Mouse (Mus musculus) heart, embryonic 11.5 days (tissue): ENCODE measurements at regions not wholly inside any gene's neighbourhood (a gene's known extent, or its start where the extent isn't known, plus 50 kb on each side); places are given as distances from the start of the nearest gene placed in this dataset.

Source experiments
- ATAC-seq: fragments of 200-750 bp; cut with Nextera tagmentation; replicated peaks from 2 replicates; pipeline ENCODE4 v1.8.0; 2017; ENCODE audit warnings: moderate library complexity; ENCODE audit not compliant: insufficient number of reproducible peaks, low FRiP score, low TSS enrichment
- H3K27ac ChIP-seq: fragments of 300-500 bp; sonication (generic); 2 replicates; pipeline ENCODE4 v1.5.1; 2014; ENCODE audit warnings: mild to moderate bottlenecking, low read depth, low read length
- H3K27me3 ChIP-seq: fragments of 300-500 bp; sonication (generic); 2 replicates; pipeline ENCODE4 v1.6.1; 2014; ENCODE audit warnings: mild to moderate bottlenecking, low read length, mixed read lengths; ENCODE audit not compliant: control insufficient read depth, insufficient read depth
- H3K36me3 ChIP-seq: fragments of 300-500 bp; sonication (generic); 2 replicates; pipeline ENCODE4 v1.6.1; 2014; ENCODE audit warnings: mild to moderate bottlenecking, low read length, moderate library complexity, mixed read lengths; ENCODE audit not compliant: control insufficient read depth, insufficient read depth
- H3K4me1 ChIP-seq: fragments of 300-500 bp; sonication (generic); 2 replicates; pipeline ENCODE4 v1.6.1; 2014; ENCODE audit warnings: low read length; ENCODE audit not compliant: control insufficient read depth, insufficient read depth
- H3K4me2 ChIP-seq: fragments of 300-500 bp; sonication (generic); 2 replicates; pipeline ENCODE4 v1.6.1; 2014; ENCODE audit warnings: mild to moderate bottlenecking, moderate library complexity
- H3K4me3 ChIP-seq: fragments of 300-500 bp; sonication (generic); 2 replicates; pipeline ENCODE4 v1.5.1; 2014; ENCODE audit warnings: low read depth, low read length
- H3K9ac ChIP-seq: fragments of 300-500 bp; sonication (generic); 2 replicates; pipeline ENCODE4 v1.6.1; 2014; ENCODE audit warnings: mild to moderate bottlenecking, low read depth, low read length, moderate library complexity
- H3K9me3 ChIP-seq: fragments of 300-500 bp; sonication (generic); replicated peaks from 2 replicates; pipeline ENCODE4 v1.6.1; 2016; ENCODE audit warnings: low read length; ENCODE audit not compliant: control insufficient read depth
- WGBS: fragments of 180-500 bp; shearing (Covaris S2); extraction: QIAGEN DNeasy Blood & Tissue Kit; methylation state at CpG from one replicate; pipeline ENCODE4 v1.1.7; 2014; ENCODE audit not compliant: insufficient replicate concordance; 5-methylcytosine and 5-hydroxymethylcytosine counted together

DNA sequence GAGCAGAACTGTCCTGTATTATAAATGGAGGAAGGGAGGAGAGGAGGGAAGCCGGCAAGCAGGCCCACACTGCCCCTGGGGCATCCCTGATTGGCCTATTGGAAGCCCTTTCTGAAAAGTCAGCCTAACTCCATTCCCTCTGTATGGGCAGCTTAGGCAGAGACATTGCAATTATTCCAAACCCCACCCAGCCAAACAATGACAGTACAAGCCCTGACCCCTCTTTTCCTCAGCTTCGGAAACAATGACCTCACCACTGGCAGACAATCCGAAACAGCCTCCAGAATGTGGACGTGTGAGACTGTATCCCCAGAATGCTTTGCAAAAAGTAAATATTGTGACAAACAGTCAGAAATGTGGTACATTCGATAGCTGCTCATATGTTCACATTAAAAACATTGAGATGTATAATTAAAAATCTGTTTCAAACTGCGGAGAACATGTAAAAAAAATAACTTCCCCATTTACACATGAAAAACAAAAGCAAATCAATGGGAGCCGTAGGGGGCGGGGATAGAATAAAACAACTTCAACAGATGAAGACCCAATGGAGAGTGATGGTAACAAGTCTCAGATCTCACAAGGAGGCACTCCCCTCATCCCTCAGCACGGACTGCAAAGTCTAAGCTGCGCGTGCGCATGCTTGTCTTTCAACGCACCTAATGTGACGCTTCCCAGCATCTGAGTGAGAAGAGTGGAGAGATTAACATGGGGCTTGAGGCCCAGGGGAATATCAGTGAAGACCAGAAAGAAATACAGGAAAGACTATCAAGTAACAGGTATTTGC, 134.9 kb upstream of the Top1 start:
- Histone ChIP-seq H3K9me3 (no peaks in the 10 kb centered on the region), H3K36me3 (no peaks in the 10 kb centered on the region), H3K27me3 (peaks cover 7% of the 10 kb centered on the region), H3K4me1 (0 out of 2 replicates have a peak, but pooled peaks cover 4% of the 10 kb centered on the region), H3K4me3 (no peak overlapping the region), H3K9ac (no peak overlapping the region), H3K27ac (no peak overlapping the region), H3K4me2 (no peak overlapping the region)
- peak; percentile 50; the same call in 1 of the 2 replicates for ATAC-seq
- 36% methylated on average over 14 of the region's 14 CpGs for WGBS

- no peaks in the 10 kb centered on the region for H3K36me3 ChIP-seq
- H3K9me3 ChIP-seq = no peaks in the 10 kb centered on the region
- no peak overlapping the region for H3K9ac ChIP-seq
- peaks cover 13% of the 10 kb centered on the region for H3K27me3 ChIP-seq
- 38% methylated on average over 6 of the region's 6 CpGs for WGBS
- H3K27ac ChIP-seq = no peak overlapping the region
- 0 out of 2 replicates have a peak, but pooled peaks cover under 1% of the 10 kb centered on the region for H3K4me1 ChIP-seq
- no peak for ATAC-seq
- no peak overlapping the region for H3K4me2 ChIP-seq
- H3K4me3 ChIP-seq = no peak overlapping the region
Measured at GRCm38 (mm10) chr2:160515621-160516020, 130.1 kb upstream of the Top1 start.

DNA sequence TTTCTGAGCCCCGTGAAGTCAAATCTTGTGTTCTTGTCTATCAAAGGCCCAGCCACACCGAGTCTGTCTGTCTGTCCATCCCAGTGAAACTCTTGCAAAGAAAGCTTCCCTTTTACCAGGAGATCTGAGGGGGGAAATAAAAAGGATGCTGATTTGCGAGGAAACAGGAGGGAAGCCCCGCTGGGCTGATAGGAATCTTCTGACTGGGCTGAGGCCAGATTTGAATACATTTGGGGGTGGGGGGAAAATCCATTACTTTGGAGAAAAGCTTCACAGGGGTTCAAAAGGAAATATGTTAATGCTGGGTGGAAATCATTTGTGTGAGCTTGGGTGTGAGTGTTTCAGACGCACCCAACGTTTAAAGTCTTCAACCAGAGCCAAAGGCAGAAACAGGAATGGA, 129.2 kb upstream of the Top1 start:
- H3K4me1 ChIP-seq = no peaks in the 10 kb centered on the region
- WGBS = 23% methylated on average over 6 of the region's 6 CpGs
- ATAC-seq = no peak
- no peak overlapping the region for H3K9ac ChIP-seq
- no peak overlapping the region for H3K4me2 ChIP-seq
- no peaks in the 10 kb centered on the region for H3K9me3 ChIP-seq
- H3K4me3 ChIP-seq = no peak overlapping the region
- peaks cover 13% of the 10 kb centered on the region for H3K27me3 ChIP-seq
- H3K36me3 ChIP-seq = no peaks in the 10 kb centered on the region
- H3K27ac ChIP-seq = no peak overlapping the region

- ATAC-seq = no peak
- Histone ChIP-seq H3K4me2 (no peak overlapping the region), H3K4me3 (no peak overlapping the region), H3K36me3 (no peaks in the 10 kb centered on the region), H3K27ac (no peak overlapping the region), H3K9ac (no peak overlapping the region), H3K9me3 (no peaks in the 10 kb centered on the region), H3K4me1 (no peaks in the 10 kb centered on the region), H3K27me3 (no peaks in the 10 kb centered on the region)
- WGBS = 76% methylated on average over 9 of the region's 9 CpGs
Measured at GRCm38 (mm10) chr2:160525301-160526205, 120.1 kb upstream of the Top1 start.

DNA sequence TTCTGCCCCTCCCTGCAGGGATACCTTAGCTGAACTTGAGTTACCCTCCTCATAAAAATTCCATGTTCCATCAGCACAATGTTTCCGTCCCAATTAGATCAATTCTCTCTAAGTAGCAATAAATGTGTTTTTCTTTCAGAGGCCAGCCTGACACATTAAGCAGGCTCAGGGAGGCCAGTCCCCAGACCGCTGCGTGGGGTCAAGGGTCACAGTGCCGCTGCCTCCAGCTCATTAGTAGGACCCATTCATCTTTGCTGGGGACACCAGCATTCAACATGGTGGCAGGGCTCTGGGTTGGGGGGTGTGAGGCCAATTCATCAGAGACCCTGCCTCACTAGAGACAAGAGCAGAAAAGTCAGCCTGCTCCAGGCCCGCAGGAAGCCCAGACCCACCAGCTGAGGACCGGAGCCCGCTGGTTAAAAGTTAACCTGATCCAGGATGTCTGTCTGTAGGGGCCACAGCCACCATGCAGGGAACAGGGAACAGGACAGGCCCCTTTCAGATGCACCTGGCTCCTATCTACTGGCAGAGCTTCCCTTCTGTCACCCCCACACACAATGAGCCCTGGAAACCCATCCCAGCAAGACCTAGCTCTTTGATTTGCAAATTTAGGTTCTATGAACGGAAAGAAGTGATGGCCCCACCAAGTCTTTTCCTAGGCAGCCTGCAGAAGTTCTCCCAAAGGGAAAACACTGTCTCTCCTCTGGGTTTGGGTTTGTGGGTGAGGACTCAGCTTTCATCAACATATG, 119.1 kb upstream of the Top1 start:
- Histone ChIP-seq H3K27ac (no peak overlapping the region), H3K4me1 (no peaks in the 10 kb centered on the region), H3K4me3 (no peak overlapping the region), H3K9me3 (no peaks in the 10 kb centered on the region), H3K9ac (no peak overlapping the region), H3K36me3 (no peaks in the 10 kb centered on the region), H3K27me3 (no peaks in the 10 kb centered on the region), H3K4me2 (no peak overlapping the region)
- WGBS = 68% methylated on average over 8 of the region's 8 CpGs
- ATAC-seq = no peak

GRCm38 (mm10) chr2:160529306-160529705, 116.4 kb upstream of the Top1 start:
- 60% methylated on average over 7 of the region's 7 CpGs for WGBS
- no peaks in the 10 kb centered on the region for H3K4me1 ChIP-seq
- H3K4me2 ChIP-seq = no peak overlapping the region
- no peak for ATAC-seq
- H3K36me3 ChIP-seq = no peaks in the 10 kb centered on the region
- no peaks in the 10 kb centered on the region for H3K9me3 ChIP-seq
- H3K9ac ChIP-seq = no peak overlapping the region
- no peak overlapping the region for H3K4me3 ChIP-seq
- H3K27me3 ChIP-seq = no peaks in the 10 kb centered on the region
- H3K27ac ChIP-seq = no peak overlapping the region

GRCm38 (mm10) chr2:160530377-160530776, 115.3 kb upstream of the Top1 start:
- no peaks in the 10 kb centered on the region for H3K27me3 ChIP-seq
- no peak overlapping the region for H3K4me2 ChIP-seq
- no peak overlapping the region for H3K27ac ChIP-seq
- H3K4me1 ChIP-seq = no peaks in the 10 kb centered on the region
- WGBS = 53% methylated on average over 3 of the region's 3 CpGs
- no peak overlapping the region for H3K9ac ChIP-seq
- no peaks in the 10 kb centered on the region for H3K9me3 ChIP-seq
- H3K36me3 ChIP-seq = no peaks in the 10 kb centered on the region
- H3K4me3 ChIP-seq = no peak overlapping the region
- no peak; the same call in 1 of the 2 replicates for ATAC-seq

DNA sequence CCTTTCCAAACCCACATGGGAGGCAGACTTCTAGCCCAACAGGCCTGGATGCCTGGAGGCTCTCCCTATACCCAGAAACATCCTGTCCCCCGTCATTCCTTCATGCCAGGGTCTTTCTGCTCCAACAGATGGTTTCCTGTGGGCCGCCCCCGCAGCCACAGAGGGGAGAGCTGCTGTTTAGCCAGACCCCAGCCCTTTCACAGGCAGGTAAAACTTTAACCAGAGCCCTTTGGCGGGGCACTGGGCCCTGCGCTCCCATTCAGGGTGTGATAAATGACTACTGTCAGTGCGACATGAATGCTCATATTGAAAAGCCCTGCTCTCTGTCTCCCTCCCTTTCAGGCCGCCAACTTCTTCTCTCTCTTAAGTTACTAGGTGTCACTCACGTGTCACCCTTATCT, 108.4 kb upstream of the Top1 start:
- Histone ChIP-seq H3K27ac (no peak overlapping the region), H3K4me1 (peaks cover 4% of the 10 kb centered on the region; the same call in 1 of the 2 replicates), H3K4me3 (no peak overlapping the region), H3K9me3 (no peaks in the 10 kb centered on the region), H3K4me2 (peak overlapping the region; percentile 30), H3K27me3 (no peaks in the 10 kb centered on the region), H3K36me3 (no peaks in the 10 kb centered on the region), H3K9ac (no peak overlapping the region)
- ATAC-seq = no peak
- WGBS = 6% methylated on average over 8 of the region's 8 CpGs
